Mouse (Mus musculus) CD8-positive naive resting alpha-beta T cell, adult 57 days (primary cell): ENCODE data around the gene Krtap6-5. TPM values are rescaled to one million over a fixed set of nuclear protein-coding genes. Genes with fewer than 3 reads are reported as not detected.

ENCODE experiments used
- total RNA-seq: library from RNA; stranded (reverse); gene quantifications from one replicate; pipeline ENCODE4 v1.2.4, GENCODE M21; 2023

Krtap6-5 gene
- total RNA-seq: not detected

GRCm38 (mm10) chr16:89047783-89048182 lies at the start of gene Krtap6-5:
Gene Krtap6-5 (minus strand): TSS chr16:89047883.

GRCm38 (mm10) chr16:89063902-89064301 lies 16.2 kb upstream of the Krtap6-5 start, which contains the start of gene 1110025L11Rik:
Gene 1110025L11Rik (minus strand): TSS chr16:89064002.

GRCm38 (mm10) chr16:89041372-89041771 lies 6.3 kb downstream of the Krtap6-5 start, which contains the start of gene Gm10228:
Gene Gm10228 (minus strand): TSS chr16:89041472.

GRCm38 (mm10) chr16:89031399-89031798 lies 16.3 kb downstream of the Krtap6-5 start, which contains the start of gene Krtap6-1:
Gene Krtap6-1 (plus strand): TSS chr16:89031699.

GRCm38 (mm10) chr16:89014984-89015383 lies 32.7 kb downstream of the Krtap6-5 start, which contains the start of gene Gm10229:
Gene Gm10229 (plus strand): TSS chr16:89015284.

GRCm38 (mm10) chr16:89010659-89011058 lies 37.0 kb downstream of the Krtap6-5 start, which contains the start of gene Krtap22-2:
Gene Krtap22-2 (minus strand): TSS chr16:89010759.

Other genes with a start within 250 kb of the Krtap6-5 start
- not detected for gene Gm20741, start 235.7 kb downstream of the Krtap6-5 start, total RNA-seq
- not detected for gene Krtap15, start 227.7 kb downstream of the Krtap6-5 start, total RNA-seq
- not detected for gene Krtap14, start 221.7 kb downstream of the Krtap6-5 start, total RNA-seq
- gene Krtap19-1, start 178.5 kb downstream of the Krtap6-5 start, total RNA-seq: not detected
- not detected for gene Krtap19-2, start 173.6 kb downstream of the Krtap6-5 start, total RNA-seq
- gene Krtap19-3, start 169.8 kb downstream of the Krtap6-5 start, total RNA-seq: not detected
- gene Krtap19-4, start 162.8 kb downstream of the Krtap6-5 start, total RNA-seq: not detected
- not detected for gene Krtap19-5, start 151.4 kb downstream of the Krtap6-5 start, total RNA-seq
- not detected for gene Krtap19-9b, start 115.6 kb downstream of the Krtap6-5 start, total RNA-seq
- gene Krtap16-3, start 85.0 kb downstream of the Krtap6-5 start, total RNA-seq: not detected
- not detected for gene Krtap22-2, start 37.1 kb downstream of the Krtap6-5 start, total RNA-seq
- not detected for gene Gm10229, start 32.6 kb downstream of the Krtap6-5 start, total RNA-seq
- not detected for gene Krtap6-1, start 16.2 kb downstream of the Krtap6-5 start, total RNA-seq
- gene Gm10228, start 6.4 kb downstream of the Krtap6-5 start, total RNA-seq: not detected
- not detected for gene 1110025L11Rik, start 16.1 kb upstream of the Krtap6-5 start, total RNA-seq
- not detected for gene Krtap6-3, start 36.1 kb upstream of the Krtap6-5 start, total RNA-seq
- not detected for gene Gm6358, start 93.0 kb upstream of the Krtap6-5 start, total RNA-seq
- gene Gm10061, start 103.2 kb upstream of the Krtap6-5 start, total RNA-seq: not detected
- gene Gm9789, start 110.1 kb upstream of the Krtap6-5 start, total RNA-seq: not detected
- gene Gm7735, start 121.6 kb upstream of the Krtap6-5 start, total RNA-seq: not detected
- gene 1110057P08Rik, start 126.9 kb upstream of the Krtap6-5 start, total RNA-seq: not detected
- gene Krtap20-2, start 158.0 kb upstream of the Krtap6-5 start, total RNA-seq: not detected